Mouse (Mus musculus) ovary, postnatal 14 days (tissue): ENCODE data around the gene Olfr288.

Experiments used
- DNase-seq: peaks from one replicate; pipeline ENCODE4 v3.0.0; 2022; ENCODE audit warnings: low spot score

The Olfr288 gene

DNA sequence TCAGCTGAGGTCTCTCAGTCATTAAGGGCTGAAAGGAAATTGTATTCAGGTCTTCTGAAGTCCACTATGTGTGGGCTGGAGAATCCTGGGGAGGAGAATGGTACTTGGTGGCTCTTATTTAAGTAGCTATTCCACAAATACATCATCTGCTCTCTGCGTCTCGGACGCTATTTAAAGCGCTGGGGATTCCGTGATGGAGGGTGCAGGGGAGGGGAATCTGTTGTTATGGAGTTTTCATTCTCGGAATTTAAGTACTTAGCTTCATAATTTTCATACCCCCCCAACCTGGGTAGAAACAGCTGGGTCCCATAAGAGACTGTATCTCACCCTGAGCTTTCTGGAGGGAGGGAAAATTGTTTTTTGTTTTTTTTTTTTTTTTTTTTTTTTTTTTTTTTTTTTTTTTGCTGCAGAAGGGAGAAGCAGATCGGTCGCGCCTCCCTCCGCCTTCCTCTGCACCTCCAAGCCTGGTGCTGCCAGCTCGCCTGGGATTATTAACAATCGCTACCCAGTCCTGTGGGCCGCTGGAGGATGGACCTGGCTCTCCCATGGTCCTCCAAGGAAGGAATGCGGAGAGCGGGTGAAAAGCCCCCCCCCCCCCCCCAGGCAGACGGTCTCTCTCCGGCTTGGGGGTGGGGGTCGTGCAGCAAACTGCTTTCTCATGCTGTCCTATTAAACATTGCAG lies 28.2 kb downstream of the Olfr288 start, which contains the start of gene Ccdc184:
Gene Ccdc184 (plus strand): TSS at position 196 of the 682 bp plus-strand sequence.
- DNase-seq = no peak

- no peak for DNase-seq
Measured at GRCm38 (mm10) chr15:98165525-98165924, 29.8 kb downstream of the Olfr288 start, which contains the start of gene Asb8. TSS of gene Asb8 (minus strand) at chr15:98165625.

DNA sequence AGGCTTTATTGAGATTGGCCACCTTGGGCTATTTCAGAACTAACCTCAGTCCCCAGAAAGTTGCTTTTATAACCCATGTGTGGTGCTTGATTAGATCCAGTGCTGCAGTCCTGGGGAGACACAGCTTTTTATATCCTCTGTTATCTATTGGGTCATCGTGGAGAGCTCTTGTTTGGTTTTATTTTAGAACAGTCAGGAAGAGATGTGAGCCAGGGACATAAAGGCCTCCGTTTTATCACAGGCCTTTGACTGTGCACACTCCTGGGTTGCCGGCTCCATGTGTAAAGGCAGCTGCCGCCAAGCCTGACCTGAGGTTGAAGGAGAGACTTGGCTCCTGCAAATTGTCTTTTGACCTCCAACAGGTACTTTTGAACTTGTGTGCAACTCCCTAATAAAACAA lies 32.8 kb downstream of the Olfr288 start:
- DNase-seq = no peak

DNA sequence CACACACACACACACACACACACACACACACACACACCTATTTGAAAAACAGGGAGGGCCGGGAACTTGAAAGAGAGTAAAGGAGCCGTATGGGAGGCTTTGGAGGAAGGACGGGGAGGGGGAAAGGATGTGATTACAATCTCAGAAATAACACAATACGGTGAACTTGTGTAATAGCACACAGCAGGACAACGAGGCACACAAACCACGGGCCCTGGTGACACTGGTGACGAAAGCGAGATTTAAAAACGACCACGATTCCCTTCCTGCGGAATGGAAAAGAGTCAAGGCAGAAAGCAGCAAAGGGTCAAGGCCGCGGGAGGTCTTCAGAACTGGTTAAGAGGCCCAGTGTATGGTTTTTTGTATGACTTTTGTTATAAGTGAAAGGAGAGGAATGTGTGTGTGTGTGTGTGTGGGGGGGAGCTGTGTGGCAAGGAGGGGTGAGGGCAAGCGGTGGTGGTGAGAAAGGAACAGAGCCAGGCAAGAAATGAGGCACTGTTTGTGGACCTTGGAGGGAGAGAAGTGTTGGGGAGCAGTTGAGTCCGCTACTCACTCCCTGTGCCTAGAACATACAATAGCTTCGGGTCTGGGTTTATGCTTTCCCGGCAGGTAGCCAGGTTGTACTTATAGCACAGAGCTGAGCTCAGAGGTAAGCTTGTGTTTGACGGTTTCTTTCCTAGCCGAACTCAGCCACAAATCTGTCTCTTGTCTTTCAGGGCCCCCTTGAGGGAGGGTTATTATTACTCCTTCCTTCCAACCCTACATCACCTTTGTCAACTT lies 34.1 kb downstream of the Olfr288 start:
- DNase-seq = no peak

GRCm38 (mm10) chr15:98157253-98157652 lies 38.1 kb downstream of the Olfr288 start:
- no peak for DNase-seq

DNA sequence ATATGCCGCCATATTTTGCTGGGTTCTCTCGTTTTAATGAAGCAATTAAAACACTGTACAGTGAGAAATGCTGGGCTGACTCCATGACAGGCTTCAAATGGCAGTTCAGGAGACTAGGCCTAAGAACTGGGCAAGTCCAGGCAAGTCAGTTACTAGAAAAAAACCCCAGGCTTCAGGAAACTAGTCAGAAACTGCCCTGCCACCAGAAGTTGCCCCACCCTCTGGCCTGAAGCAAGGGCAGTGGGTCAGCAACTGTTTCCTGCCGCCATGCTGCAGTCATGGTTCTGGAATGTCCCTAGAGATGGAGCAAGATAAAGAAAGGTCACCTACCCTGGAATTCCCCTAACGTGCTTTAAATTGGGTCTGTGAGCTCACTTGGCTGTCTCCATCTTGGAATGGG lies 39.4 kb downstream of the Olfr288 start:
- no peak for DNase-seq

DNA sequence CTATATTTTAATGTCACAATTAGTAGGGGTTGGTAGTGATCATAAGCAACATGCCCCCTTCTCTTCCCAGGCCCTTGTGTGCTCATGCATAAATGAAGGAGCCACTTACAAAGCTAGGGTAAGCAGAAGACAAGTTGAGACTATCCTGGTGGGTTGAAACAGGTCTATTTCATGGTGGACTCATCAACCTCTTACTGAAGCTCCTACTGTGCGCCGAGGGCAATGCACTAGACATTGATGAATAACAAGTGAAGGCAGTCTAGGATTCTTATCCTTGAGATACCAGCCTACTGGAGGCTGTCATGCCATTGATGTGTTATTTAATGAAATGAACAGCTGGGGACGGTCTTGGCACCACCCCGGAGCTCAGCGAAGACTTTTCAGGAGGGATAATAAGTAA lies 40.1 kb downstream of the Olfr288 start:
- no peak for DNase-seq

DNA sequence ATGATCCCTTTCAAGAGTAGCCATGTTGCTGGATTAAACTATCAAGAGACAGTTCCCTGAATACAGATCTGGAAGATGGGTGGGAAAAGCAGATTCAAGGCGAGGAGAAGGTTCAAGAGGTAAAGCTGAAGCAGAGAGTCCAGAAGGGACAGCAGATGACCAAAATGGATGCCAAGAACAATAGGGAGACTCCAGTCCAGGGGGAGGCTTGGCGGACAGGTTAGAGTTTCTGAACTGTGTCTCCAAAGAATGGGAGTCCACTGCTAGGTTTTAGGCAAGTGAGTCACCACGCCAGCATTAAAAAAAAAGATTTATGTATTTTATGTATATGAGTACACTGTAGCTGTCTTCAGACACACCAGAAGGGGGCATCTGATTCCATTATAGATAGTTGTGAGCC lies 40.7 kb downstream of the Olfr288 start:
- no peak for DNase-seq

- DNase-seq = no peak
Measured at GRCm38 (mm10) chr15:98154146-98154545, 41.2 kb downstream of the Olfr288 start.

DNA sequence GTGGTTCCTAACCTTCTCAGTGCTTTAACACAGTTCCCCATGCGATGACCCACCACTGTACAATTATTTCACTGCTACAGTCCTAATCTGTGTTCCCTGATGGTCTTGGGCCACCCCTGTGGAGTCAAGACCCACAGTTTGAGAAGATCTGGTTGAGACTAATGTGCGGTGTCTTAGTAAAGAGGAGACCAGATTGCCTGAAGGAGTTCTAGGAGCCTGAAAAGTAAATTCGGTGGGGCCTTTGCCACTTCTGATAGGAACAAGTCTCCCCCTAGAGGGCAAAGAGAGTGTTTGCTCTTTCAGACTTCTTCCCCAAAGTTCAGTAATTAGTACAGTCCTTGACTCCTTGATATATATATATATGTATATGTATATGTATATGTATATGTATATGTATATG lies 41.7 kb downstream of the Olfr288 start:
- DNase-seq = no peak

DNA sequence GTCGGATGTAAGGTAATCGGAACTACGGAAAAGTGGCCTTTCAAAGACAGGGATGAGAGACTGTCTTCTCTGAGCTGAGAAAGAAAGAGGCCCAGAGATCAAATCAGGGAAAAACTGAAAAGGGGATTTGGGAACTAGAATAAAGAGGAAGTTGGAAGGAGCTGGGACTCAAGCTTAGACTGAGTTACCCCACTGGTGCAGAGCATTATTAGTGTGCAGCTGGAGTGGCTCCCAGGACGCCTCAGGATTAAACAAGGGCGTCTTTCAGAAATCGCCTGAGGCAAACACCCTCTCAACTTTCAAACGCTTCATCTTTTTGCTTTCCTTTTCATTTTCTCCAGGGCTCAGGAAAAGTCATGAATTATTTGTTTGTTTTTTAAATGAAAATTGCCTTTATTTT lies 42.4 kb downstream of the Olfr288 start:
- no peak for DNase-seq

DNA sequence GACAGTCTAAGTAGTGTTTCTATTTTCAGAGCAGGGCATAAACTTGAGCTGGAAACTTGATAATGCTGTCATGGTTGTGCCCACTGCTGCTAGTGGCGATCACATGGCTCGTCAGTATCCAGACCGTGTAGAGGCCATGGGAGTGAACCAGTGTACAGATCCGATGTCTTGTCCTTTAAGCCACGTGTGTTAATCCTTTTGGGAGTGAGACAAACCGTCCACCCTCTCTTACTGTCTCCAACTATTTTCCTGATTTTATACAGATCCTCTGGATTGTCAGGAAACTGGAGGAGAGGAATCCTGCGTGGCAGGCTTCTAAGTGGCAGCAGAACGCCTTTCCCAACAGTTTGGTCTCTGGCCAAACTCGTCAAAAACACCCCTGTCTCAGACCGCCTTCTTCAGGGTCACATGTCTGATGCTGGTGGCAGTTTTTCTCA lies 46.2 kb downstream of the Olfr288 start:
- DNase-seq = no peak

DNA sequence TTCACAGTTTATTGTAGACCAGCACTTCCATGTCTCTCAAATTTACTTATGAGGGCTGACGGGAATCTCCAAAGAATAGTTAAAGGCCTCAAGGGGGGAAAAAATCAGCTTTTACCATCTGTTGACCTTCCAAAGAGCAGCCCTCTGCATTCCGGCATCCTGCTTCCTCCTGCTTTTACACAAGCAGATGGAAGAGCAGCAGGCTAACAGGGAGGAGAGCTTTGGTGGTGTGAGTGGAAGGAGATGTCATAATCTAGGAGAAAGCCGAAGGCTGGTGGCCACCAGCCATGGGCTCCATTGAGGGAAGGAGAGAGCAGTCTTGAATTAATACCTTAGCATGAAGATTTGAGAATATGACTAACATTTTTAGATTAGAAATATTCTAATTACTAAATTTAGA lies 47.0 kb downstream of the Olfr288 start:
- no peak for DNase-seq

DNA sequence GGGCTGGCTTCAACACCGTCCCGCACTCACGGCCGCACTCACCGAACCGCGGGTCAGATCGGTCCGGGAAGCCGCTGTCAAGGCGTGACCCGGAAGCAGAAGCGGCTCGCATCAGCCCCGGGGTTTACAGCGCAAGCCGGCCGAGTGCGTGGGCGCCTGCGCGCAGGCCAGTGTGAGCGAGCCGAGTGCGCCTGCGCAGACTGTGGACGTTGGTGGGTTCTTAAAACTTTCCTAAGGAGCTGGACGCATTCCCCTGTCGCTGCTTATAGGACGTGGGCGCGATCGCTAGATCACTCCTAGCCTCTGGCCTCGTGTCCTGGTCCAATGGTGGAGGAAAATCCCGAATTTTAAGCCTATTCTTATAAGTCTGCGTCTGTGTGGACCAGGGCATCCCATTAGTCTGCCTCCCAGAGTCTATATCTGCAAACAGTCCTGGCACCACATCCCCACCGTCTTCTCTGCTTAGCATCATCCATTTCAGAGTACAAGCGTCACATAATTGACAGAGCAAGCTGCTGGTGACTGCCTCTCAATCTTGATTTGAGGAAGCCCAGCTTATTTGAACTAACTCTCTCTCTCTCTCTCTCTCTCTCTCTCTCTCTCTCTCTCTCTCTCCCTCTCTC lies 49.7 kb downstream of the Olfr288 start:
- DNase-seq = peak; percentile 85

GRCm38 (mm10) chr15:98144861-98145507 lies 50.4 kb downstream of the Olfr288 start:
- no peak for DNase-seq

DNA sequence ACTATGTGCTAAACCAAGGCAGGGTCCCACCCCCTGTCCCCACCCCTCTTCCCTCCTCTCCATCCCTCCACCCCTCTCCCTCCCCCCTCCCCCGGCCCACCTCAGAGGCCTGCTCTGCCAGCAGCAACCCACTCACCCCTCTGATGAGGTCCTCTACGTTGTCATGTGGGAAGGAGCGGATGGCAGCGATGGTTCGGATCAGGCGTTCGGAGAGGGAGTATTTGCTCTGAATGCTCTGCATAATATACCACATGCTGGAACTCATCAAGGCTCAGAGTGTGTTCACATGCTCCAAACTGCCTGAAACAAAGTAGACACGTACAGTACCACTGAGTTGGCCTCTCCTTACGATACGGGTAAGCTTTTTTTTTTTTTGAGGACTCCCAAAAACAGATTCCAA lies 52.8 kb downstream of the Olfr288 start:
- DNase-seq = no peak

GRCm38 (mm10) chr15:98140809-98141208 lies 54.5 kb downstream of the Olfr288 start:
- DNase-seq = no peak

DNA sequence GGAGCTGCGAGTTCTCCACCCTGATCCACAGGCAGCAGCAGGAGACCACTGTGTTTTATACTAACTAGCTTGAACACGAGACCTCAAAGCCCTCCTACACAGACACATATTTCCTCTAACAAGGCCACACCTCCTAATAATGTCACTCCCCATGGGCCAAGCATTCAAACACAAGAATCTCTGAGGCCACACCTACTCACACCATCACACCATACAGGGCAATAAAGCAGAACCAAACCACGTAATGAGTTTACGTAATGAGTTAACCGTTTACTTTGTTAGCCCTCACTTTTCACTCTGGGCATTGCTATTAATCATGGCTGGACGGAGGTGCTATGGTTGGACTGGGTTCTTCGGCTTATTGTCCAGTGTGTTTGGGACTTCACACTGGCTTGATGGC lies 55.6 kb downstream of the Olfr288 start:
- no peak for DNase-seq

DNA sequence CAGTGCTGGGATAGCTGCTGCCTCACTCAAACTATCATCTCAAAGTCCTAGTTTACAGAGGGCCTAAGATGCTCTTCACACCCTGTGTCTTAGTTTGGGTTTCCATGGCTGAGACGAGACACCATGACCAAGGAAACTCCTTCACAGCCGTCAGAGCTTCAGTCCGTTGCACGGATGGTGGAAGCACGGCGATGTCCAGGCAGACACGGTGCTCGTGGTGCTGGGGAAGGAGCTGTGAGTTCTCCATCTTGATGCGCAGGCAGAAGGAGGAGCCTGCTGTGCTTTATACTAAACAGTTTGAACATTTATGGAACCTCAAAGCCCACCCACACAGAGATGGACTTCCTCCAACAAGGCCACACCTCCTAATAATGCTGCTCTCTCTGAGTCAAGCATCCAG lies 58.5 kb downstream of the Olfr288 start:
- no peak for DNase-seq
